Mouse (Mus musculus): Measurements from ENCODE around the gene Olfr476.
"Not testable (repeated sequence)": the region's sequence is repeated elsewhere in the genome, so short reads cannot be mapped to it uniquely, and the experiment has no call there.

The Olfr476 gene

GRCm38 (mm10) chr7:107964503-107964902, at the start of gene Olfr476:
Olfr476 (plus strand) TSS chr7:107964803.
- DNase-seq: no peak

- no peak for DNase-seq
Measured at GRCm38 (mm10) chr7:107930146-107930545, 34.5 kb upstream of the Olfr476 start, which contains the start of gene Olfr473. Olfr473 (plus strand) TSS chr7:107930446.

GRCm38 (mm10) chr7:107952539-107952938, 12.1 kb upstream of the Olfr476 start:
- DNase-seq: not testable (repeated sequence)

- DNase-seq: no peak
Measured at GRCm38 (mm10) chr7:107954343-107954742, 10.3 kb upstream of the Olfr476 start, which contains the start of gene Olfr474. Olfr474 (plus strand) TSS chr7:107954643.

GRCm38 (mm10) chr7:107986393-107986792, 21.8 kb downstream of the Olfr476 start, which contains the start of gene Olfr477:
Olfr477 (plus strand) TSS chr7:107986693.
- no peak for DNase-seq

GRCm38 (mm10) chr7:108014256-108014655, 49.7 kb downstream of the Olfr476 start:
- DNase-seq: not testable (repeated sequence)

All from cerebellum, postnatal 14 days (tissue).